Mouse (Mus musculus) G1E (cell line): ENCODE measurements around the gene Myom1. TPM values are rescaled to one million over a fixed set of nuclear protein-coding genes. Genes with fewer than 3 reads are reported as not detected.

Experiments
- ATAC-seq: 2 replicates; pipeline ENCODE4 v1.8.0; 2016; ENCODE audit warnings: mild to moderate bottlenecking; ENCODE audit not compliant: insufficient number of reproducible peaks, poor library complexity, low FRiP score, severe bottlenecking; ENCODE audit errors: extremely low read depth
- DNase-seq: peaks from one replicate; pipeline ENCODE4 v3.0.0; 2012; ENCODE audit warnings: low spot score
- H3K27me3 ChIP-seq: 2 replicates; pipeline ENCODE4 v1.6.1; 2012; ENCODE audit warnings: mild to moderate bottlenecking, low read length, inconsistent platforms; ENCODE audit not compliant: insufficient read depth
- H3K36me3 ChIP-seq: replicated peaks from 2 replicates; pipeline ENCODE3; 2012; ENCODE audit warnings: mild to moderate bottlenecking, inconsistent platforms
- H3K4me1 ChIP-seq: 2 replicates; pipeline ENCODE4 v1.6.1; 2012; ENCODE audit warnings: low read depth, low read length, inconsistent platforms, mixed read lengths; ENCODE audit not compliant: insufficient read depth
- H3K4me3 ChIP-seq: 2 replicates; pipeline ENCODE4 v1.5.1; 2012; ENCODE audit warnings: low read depth, mild to moderate bottlenecking, inconsistent platforms, low read length, moderate library complexity, mixed read lengths
- H3K9me3 ChIP-seq: replicated peaks from 2 replicates; pipeline ENCODE4 v1.6.1; 2012; ENCODE audit warnings: inconsistent platforms
- CTCF ChIP-seq: IDR thresholded peaks from 2 replicates; pipeline ENCODE4 v1.5.1; 2012; ENCODE audit warnings: low read depth, low read length, inconsistent platforms, mixed read lengths
- GATA1 ChIP-seq: IDR thresholded peaks from 2 replicates; pipeline ENCODE4 v1.6.1; 2012; ENCODE audit warnings: borderline replicate concordance, low read length, inconsistent platforms, mixed read lengths
- GATA2 ChIP-seq: IDR thresholded peaks from 2 replicates; pipeline ENCODE4 v1.6.1; 2012; ENCODE audit warnings: low read depth, low read length, inconsistent platforms, borderline replicate concordance
- POLR2AphosphoS5 ChIP-seq: IDR thresholded peaks from 2 replicates; pipeline ENCODE4 v1.6.1; 2012; ENCODE audit warnings: low read depth, low read length, inconsistent platforms; ENCODE audit not compliant: insufficient replicate concordance
- TAL1 ChIP-seq: conservative IDR thresholded peaks from 2 replicates; pipeline ENCODE4 v1.6.1; 2012; ENCODE audit warnings: low read depth, low read length, inconsistent platforms, mixed read lengths
- polyA plus RNA-seq: library from polyadenylated mRNA; stranded (reverse); fragments of >175 nt; gene quantifications from 2 replicates; pipeline ENCODE4 v1.2.3, GENCODE M21; 2012
- total RNA-seq, 2 experiments: library from RNA; stranded (forward) in 1 of 2; stranded (reverse) in 1 of 2; fragments of 200-1000 nt in 1 of 2; fragments of >200 nt in 1 of 2; fragmentation: Nextera tagmentation in 1 of 2; gene quantifications; 2 replicates each; pipeline ENCODE4 v1.2.3; 2014 to 2017

The Myom1 gene
- total and polyA plus RNA-seq, 3 experiments: 0.25 to 1.6 (median 0.71) TPM

DNA sequence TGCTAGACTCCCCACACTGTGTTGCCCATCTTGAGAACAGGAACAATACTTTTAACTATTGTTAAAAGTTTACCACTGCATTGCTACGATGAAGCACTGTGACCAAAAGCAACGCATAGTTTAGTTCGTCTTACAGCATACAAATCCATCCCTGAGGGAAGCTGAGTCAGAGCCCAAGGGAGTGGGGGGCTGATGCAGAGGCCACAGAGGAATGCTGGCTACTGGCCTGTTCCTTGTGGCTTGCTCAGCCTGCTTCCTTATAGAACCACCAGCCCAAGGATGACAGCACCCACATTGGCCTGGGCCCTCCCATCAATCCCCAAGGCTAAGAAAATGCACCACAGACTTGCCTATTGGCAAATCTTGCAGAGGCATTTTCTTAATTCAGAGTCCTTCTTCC, 56.8 kb downstream of the Myom1 start:
- TF ChIP-seq TAL1: no peak
- no peak for TF ChIP-seq CTCF
- no peak for TF ChIP-seq GATA2
- no peak for TF ChIP-seq POLR2AphosphoS5
- TF ChIP-seq GATA1: no peak
- ATAC-seq: no peak
- peaks cover under 1% of the 10 kb centered on the region for H3K4me1 ChIP-seq
- DNase-seq: no peak
- H3K36me3 ChIP-seq: no peaks in the 10 kb centered on the region
- no peaks in the 10 kb centered on the region for H3K9me3 ChIP-seq
- H3K27me3 ChIP-seq: peaks cover 22% of the 10 kb centered on the region
- no peak overlapping the region for H3K4me3 ChIP-seq

DNA sequence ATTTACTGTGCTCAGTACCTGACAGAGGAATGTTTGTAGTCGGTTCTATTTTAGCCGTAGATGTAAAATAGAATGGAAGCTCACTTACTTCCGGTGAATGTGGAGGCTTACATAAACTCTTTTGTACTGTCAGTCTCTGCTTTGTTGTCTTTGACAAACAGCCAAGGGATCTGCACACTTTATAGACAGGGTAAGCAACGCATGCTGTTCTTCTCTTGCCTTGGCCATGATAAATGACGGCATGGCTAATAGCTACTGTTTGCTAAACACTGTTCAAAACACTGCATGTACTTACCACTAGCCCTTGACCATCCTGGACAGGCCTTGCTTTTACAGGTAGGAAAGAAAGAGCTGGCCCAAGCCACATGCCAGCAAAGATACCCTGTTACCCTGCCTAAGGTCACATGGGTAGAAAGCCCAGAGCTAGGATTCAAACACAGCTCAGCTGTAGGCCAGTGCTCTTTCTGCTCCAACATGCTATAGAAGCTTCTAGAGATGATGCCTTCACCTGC, 59.7 kb downstream of the Myom1 start:
- TF ChIP-seq GATA1 (no peak), TAL1 (no peak), POLR2AphosphoS5 (no peak), CTCF (no peak), GATA2 (no peak)
- DNase-seq: no peak
- Histone ChIP-seq H3K9me3 (no peaks in the 10 kb centered on the region), H3K27me3 (peaks cover 16% of the 10 kb centered on the region), H3K36me3 (no peaks in the 10 kb centered on the region), H3K4me1 (peaks cover 4% of the 10 kb centered on the region), H3K4me3 (no peak overlapping the region)
- ATAC-seq: no peak

- DNase-seq (no peak), ATAC-seq (no peak)
- peaks cover 17% of the 10 kb centered on the region for H3K27me3 ChIP-seq
- H3K9me3 ChIP-seq: no peaks in the 10 kb centered on the region
- no peaks in the 10 kb centered on the region for H3K36me3 ChIP-seq
- no peak for TF ChIP-seq CTCF
- no peak for TF ChIP-seq POLR2AphosphoS5
- TF ChIP-seq GATA2: no peak
- TF ChIP-seq GATA1: no peak
- no peak for TF ChIP-seq TAL1
- peaks cover 7% of the 10 kb centered on the region for H3K4me1 ChIP-seq
- no peak overlapping the region for H3K4me3 ChIP-seq
Measured at GRCm38 (mm10) chr17:71062870-71063602, 60.6 kb downstream of the Myom1 start.

GRCm38 (mm10) chr17:71064463-71065014, 62.1 kb downstream of the Myom1 start:
- ATAC-seq (no peak), DNase-seq (peak; percentile 21)
- Histone ChIP-seq H3K36me3 (no peaks in the 10 kb centered on the region), H3K9me3 (no peaks in the 10 kb centered on the region), H3K27me3 (peaks cover 13% of the 10 kb centered on the region), H3K4me1 (peaks cover 7% of the 10 kb centered on the region), H3K4me3 (no peak overlapping the region)
- TF ChIP-seq CTCF: peak; percentile 34; the same call in 1 of the 2 replicates
- no peak for TF ChIP-seq TAL1

DNA sequence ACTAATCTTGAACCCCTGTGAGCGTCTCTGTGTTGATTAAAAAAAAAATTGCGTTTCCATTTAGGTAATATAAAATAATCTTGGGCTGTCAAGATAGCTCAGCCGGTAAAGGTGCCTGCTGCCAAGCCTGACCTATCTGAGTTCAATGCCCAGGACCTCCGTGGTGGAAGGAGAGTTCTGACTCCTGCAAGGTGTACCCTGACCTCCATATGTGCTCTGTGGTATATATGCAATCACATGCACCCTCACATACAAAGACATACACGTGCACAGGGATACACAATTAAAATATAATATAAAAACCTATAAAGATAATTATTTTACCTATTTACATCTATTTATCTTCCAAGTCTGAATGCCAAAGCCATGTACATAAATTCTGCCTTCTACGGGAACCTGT, 62.7 kb downstream of the Myom1 start:
- H3K9me3 ChIP-seq: no peaks in the 10 kb centered on the region
- H3K4me1 ChIP-seq: peaks cover 7% of the 10 kb centered on the region
- DNase-seq: no peak
- H3K36me3 ChIP-seq: no peaks in the 10 kb centered on the region
- no peak overlapping the region for H3K4me3 ChIP-seq
- peaks cover 13% of the 10 kb centered on the region for H3K27me3 ChIP-seq
- TF ChIP-seq POLR2AphosphoS5: no peak
- TF ChIP-seq TAL1: no peak
- TF ChIP-seq GATA1: no peak
- no peak for TF ChIP-seq GATA2
- no peak for TF ChIP-seq CTCF
- no peak for ATAC-seq

- Histone ChIP-seq H3K9me3 (no peaks in the 10 kb centered on the region), H3K36me3 (no peaks in the 10 kb centered on the region), H3K27me3 (peaks cover 9% of the 10 kb centered on the region), H3K4me3 (no peak overlapping the region), H3K4me1 (peaks cover 7% of the 10 kb centered on the region)
- no peak for DNase-seq
- ATAC-seq: no peak
- no peak for TF ChIP-seq TAL1
Measured at GRCm38 (mm10) chr17:71069176-71069575, 66.7 kb downstream of the Myom1 start.
